Mouse (Mus musculus) kidney, adult 2 months (tissue): ENCODE measurements at regions not wholly inside any gene's neighbourhood (a gene's known extent, or its start where the extent isn't known, plus 50 kb on each side); places are given as distances from the start of the nearest gene placed in this dataset.

Experiments
- CTCF ChIP-seq: fragments of 200-500 bp; conservative IDR thresholded peaks from 2 replicates; pipeline ENCODE4 v1.5.1; 2011; ENCODE audit warnings: low read depth, mild to moderate bottlenecking, control low read depth, low read length, moderate library complexity, mixed read lengths; ENCODE audit not compliant: insufficient read depth, insufficient read length
- POLR2A ChIP-seq: fragments of 200-500 bp; IDR thresholded peaks from one replicate; pipeline ENCODE4 v1.6.1; 2011; ENCODE audit warnings: low read depth, low read length, control low read depth

- no peak for TF ChIP-seq CTCF
- TF ChIP-seq POLR2A = no peak
Observed at GRCm38 (mm10) chr3:149041188-149041587, 50.8 kb upstream of the Adgrl2 start.
